Mouse (Mus musculus): ENCODE measurements around the gene Nav1.
A peak's percentile ranks its signal among the peaks of the same experiment; 100 is the strongest.

The Nav1 gene

DNA sequence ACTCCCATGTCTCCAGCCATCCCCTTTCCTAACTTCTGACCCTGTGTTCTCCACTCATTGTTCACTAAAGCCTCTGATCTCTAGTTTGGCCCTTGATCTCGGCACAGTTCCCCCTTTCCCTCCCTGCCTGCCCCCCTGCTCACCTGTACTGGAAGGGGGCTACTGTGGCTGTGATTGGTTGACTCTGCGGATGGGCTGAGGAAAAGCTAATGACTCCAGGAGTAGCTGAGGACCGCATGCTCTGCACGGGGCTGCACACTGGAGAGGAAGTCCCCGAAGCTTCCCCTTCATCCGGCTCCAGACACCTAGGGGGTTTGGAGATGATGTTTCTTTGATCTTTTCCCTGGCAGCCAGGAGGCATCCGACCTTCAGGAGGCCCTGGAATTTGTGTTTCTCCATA, at the start of gene Nav1:
Nav1 (minus strand) TSS at position 277 of the 400 bp plus-strand sequence.
- no peak for DNase-seq (ENCODE audit: low read depth, low spot score)

- no peak for DNase-seq (ENCODE audit: low read depth, low spot score)
These were observed 46.8 kb upstream of the Nav1 start for GRCm38 (mm10) chr1:135653909-135654308.

DNA sequence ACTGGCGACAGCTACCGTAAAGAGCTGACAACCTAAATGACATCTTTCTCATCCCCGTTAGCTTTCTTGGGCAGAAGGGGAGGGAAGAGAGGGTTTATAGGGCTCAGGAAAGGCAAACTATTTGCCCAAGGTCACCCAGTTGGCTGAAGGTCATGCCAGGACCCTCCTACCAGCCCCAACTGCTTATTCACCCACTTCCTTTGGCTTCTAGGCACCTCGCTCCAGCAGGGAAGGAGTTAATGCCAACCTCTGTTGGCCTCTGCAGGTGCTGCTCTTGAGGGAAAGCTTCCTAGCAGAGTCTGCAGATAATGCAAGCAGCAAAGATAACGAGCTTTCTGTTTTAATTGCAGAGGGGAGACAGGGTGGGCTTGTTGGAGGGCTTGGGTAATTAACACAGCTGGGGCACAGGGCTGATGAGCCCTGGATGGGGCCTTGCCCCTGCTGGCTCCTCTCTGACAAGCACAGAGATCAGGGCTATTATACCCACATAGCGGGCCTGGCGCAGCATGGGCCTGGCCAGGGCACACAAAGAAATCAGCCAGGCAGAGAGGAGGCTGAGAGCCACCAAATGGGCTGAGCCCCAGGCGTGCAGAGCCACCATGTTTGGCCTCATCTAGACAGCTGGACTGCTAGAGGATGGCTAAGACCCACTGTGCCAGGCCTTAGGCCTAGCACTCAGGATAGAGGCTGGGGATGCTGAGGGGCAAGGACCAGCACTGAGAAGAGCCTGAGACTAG, 38.5 kb upstream of the Nav1 start:
- DNase-seq (ENCODE audit: low read depth, low spot score), result no peak

DNA sequence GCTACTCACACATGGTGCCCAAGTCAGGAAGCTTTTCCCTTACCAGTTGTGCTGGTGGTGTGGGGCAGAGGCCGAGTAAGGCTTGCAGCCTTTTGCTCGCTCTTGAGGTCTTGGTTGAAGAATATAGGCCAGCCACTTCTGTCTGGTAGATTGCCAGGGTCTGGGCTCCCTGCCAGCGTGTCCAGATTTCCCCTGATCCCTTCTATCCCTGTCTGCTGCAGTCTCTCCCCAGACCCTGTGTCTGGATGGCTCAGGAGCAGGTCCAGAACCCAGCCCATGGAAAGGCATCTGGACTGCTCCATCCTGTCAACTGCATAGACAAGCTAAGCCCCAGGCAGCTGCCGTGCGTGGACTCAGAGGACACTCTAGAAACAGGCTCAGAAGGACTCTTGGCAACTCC, 37.0 kb upstream of the Nav1 start:
- DNase-seq (ENCODE audit: low read depth, low spot score), result no peak

DNA sequence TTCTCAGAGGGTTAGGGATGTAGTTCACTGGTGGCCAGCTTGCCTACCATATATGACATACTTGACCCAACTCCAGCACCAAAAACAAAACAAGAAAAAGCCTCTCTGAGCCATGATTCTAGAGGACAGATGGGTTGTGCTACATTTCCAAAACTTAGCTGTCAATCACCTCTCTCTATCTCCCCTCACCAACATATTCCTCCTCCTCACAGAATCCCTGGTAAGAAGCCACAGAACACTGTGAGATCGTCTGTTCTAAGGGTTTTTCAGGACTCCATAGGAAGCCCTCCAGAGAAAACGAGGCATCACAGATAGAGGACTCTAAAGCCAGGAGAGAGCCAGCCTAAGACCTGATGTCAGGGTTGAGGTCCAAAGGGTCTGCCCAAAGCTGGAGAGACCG, 36.6 kb upstream of the Nav1 start:
- DNase-seq (ENCODE audit: low read depth, low spot score), result no peak

- no peak for DNase-seq (ENCODE audit: low read depth, low spot score)
These were observed 32.8 kb upstream of the Nav1 start for GRCm38 (mm10) chr1:135639853-135640252.

GRCm38 (mm10) chr1:135639093-135639492, 32.0 kb upstream of the Nav1 start:
- no peak for DNase-seq (ENCODE audit: low read depth, low spot score)

- DNase-seq (ENCODE audit: low read depth, low spot score), result peak; percentile 84
These were observed 30.5 kb upstream of the Nav1 start for GRCm38 (mm10) chr1:135637574-135638008.

DNA sequence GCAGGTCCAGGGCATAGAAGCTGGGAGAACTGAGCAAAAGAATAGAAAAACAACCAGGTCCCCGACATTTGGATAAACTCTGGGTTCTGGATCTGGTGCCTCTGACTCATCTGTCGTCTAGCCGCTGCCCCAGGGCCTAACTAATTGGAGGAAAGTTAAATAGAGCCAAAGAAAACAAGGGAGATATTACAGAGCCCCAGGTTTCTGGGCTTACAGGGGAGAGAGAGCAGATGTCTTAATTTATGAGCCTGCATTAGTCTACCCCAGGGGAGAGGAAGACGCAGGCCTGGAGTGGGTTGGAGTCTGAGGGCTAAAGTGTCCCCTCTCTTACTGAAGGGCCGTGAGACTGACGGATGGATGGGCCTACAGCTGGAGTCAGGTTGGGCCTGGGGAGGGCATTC, 29.0 kb upstream of the Nav1 start:
- DNase-seq (ENCODE audit: low read depth, low spot score), result peak; percentile 95

GRCm38 (mm10) chr1:135635323-135636064, 28.4 kb upstream of the Nav1 start:
- no peak for DNase-seq (ENCODE audit: low read depth, low spot score)

- peak; percentile 72 for DNase-seq (ENCODE audit: low read depth, low spot score)
These were observed 27.7 kb upstream of the Nav1 start for GRCm38 (mm10) chr1:135634791-135635190.

- DNase-seq (ENCODE audit: low read depth, low spot score), result no peak
These were observed 26.8 kb upstream of the Nav1 start for GRCm38 (mm10) chr1:135633884-135634283.

- DNase-seq (ENCODE audit: low read depth, low spot score), result no peak
These were observed 26.4 kb upstream of the Nav1 start for GRCm38 (mm10) chr1:135633478-135633877.

GRCm38 (mm10) chr1:135632199-135632598, 25.1 kb upstream of the Nav1 start:
- DNase-seq (ENCODE audit: low read depth, low spot score), result no peak

DNA sequence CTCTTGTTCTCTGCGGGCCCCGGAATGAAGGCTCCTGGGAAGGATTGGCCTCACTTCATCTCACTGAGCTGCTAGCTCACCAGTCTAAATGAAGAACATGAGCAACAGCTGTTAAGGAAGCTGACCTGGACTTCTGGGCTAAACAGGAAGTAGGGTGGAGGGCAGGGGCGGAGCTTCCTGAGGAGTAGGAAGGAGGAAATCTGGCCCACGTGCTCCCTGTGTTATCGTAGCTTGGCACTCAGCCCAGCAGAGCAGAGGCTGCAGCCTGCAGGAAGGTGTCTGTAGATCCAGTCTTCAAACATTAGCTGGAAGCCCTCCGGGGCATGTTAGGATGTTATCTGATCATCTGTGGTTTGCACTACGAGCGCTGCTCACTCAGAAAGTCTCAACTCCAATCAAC, 24.4 kb upstream of the Nav1 start:
- peak; percentile 46 for DNase-seq (ENCODE audit: low read depth, low spot score)

DNA sequence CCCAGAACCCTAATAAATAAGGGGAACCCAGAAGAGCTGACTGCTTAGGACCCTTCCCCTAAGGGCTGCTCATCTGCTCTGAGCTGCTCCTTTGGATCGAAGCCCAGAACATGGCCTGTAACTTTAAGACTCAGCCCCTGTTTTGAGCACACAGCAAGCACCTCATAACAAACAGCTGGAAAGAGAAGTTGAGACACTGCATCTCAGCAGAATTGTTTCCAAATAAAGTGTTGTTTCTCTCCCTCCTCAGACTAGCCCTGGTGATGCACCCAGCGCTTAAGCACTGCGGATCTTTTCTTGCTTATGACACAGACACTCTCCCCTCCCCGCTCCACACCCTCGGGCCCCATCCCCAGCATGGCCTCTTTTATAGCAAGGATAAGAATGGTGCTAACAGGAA, 22.8 kb upstream of the Nav1 start:
- peak; percentile 47 for DNase-seq (ENCODE audit: low read depth, low spot score)

DNA sequence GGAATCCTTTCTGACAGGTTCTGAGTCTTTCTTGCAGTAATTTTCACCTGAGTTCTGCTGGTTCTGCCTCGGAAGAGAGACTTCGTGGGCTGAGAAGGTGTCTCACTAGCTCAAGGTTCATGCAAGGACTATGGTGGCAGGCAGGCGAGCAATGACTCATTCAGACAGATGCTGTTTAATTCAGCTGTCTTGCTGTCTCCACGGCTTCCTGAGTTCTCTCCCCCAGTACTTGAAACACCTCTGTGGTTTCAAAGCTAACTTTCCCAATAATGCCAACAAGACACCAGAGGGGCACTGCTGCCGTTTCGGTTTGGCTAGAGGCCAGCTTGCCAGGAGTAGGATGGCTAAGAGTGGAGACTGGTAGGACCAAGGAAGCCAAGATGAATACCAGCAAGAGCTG, 19.1 kb upstream of the Nav1 start:
- peak; percentile 62 for DNase-seq (ENCODE audit: low read depth, low spot score)

DNA sequence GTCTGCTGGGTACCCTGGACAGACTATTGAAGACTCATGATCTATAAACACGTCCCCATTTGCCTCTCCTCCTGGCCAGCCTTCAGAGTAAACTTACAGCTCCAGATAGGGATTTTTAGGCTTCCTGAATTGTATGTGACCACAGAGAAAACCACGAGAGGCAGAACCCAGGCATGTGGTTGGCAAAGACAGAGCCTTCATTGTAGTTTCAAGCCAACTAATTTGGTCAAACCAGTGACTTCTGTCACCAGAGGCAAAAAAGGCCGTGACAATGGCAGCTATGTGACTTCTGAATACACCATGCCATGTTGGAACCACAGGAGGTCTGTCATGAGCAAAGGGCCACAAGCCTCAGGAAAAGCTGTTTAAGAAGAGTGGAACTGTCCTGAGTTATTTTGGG, 18.6 kb upstream of the Nav1 start:
- peak; percentile 69 for DNase-seq (ENCODE audit: low read depth, low spot score)

- DNase-seq (ENCODE audit: low read depth, low spot score), result no peak
These were observed 17.6 kb upstream of the Nav1 start for GRCm38 (mm10) chr1:135624646-135625045.

- peak; percentile 83 for DNase-seq (ENCODE audit: low read depth, low spot score)
These were observed 16.0 kb upstream of the Nav1 start for GRCm38 (mm10) chr1:135623136-135623535.

DNA sequence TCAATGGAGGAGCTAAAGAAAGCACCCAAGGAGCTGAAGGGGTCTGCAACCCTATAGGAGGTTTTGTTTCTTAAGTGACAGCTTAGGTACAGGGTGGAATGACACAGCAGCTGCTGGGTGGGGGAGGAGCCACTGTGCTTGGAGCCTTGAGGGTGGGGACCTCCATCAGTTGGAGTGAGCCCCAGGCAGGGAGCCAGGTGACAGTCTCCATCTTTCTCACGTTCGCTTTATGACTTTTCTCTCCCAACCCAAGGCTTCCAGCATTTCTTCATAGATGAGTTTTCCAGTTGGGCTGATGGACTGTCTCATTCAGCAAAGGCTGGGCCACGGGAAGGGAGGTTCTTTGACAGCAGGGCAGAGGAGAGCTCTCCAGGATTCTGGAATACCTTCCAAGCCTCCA, 14.2 kb upstream of the Nav1 start:
- DNase-seq (ENCODE audit: low read depth, low spot score), result no peak

- DNase-seq (ENCODE audit: low read depth, low spot score), result no peak
These were observed 12.9 kb upstream of the Nav1 start for GRCm38 (mm10) chr1:135619932-135620391.

DNA sequence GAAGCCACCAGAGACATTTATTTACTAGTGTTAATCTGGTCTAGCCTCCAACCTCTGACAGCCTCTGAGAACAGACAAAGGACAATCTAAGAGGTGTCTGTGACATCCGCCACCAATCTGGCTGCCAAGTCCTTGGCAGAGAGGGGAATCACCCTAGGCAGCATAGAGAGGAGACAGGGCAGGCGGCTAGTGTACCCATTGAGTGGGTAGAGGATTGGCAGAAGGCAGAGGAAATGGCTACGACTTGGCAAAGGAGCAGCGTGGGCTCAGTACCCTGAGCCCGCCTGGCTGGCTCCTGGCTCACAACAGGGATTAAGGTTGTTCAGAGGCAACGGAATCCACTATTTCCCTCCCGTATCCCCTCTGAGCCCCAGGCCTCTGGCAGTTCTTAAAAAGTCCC, 12.0 kb upstream of the Nav1 start:
- no peak for DNase-seq (ENCODE audit: low read depth, low spot score)
